8 mouse cellular contexts compared by ENCODE assay signal in genomic region chr11:43425824-43426413, GRCm38 (mm10). TPM values are rescaled to one million over a fixed set of nuclear protein-coding genes. Genes with fewer than 3 reads are reported as not detected.
DNase-seq lines count a peak whose midpoint lies in the region; ATAC-seq lines count a peak whose summit lies in the region.

TSS of gene Pttg1 (minus strand) at chr11:43426251.

- DNase-seq in CD4-positive, CD25-positive, alpha-beta regulatory T cell, adult 2 months (ENCODE audit: low read depth, low spot score) = peak; percentile 94
- peak; percentile 55 for DNase-seq in fat pad, adult 2 months (ENCODE audit: extremely low read depth, low read depth, low spot score)
- peak; percentile 88 for DNase-seq in kidney, postnatal 10 days
- peak; percentile 73 for DNase-seq in liver, embryonic 13.5 days
- DNase-seq in neural tube, embryonic 10.5 days (ENCODE audit: extremely low spot score, low spot score) = peak; percentile 72

- peak; percentile 91 for ATAC-seq in heart, embryonic 13.5 days (ENCODE audit: extremely low read depth, insufficient number of reproducible peaks, low FRiP score, low TSS enrichment)
- peak; percentile 99 for ATAC-seq in liver, embryonic 13.5 days (ENCODE audit: low read depth)
- ATAC-seq in stomach, embryonic 16.5 days (ENCODE audit: insufficient read depth, low FRiP score) = peak; percentile 93

- 2% methylated on average over 27 of the region's 27 CpGs for WGBS in heart, embryonic 13.5 days
- WGBS in liver, embryonic 13.5 days (ENCODE audit: insufficient replicate concordance) = 4% methylated on average over 27 of the region's 27 CpGs
- WGBS in stomach, embryonic 16.5 days = 4% methylated on average over 27 of the region's 27 CpGs

- H3K4me2 ChIP-seq in heart, embryonic 13.5 days = peak within 1 kb of the TSS; percentile 70
- peak within 1 kb of the TSS; percentile 76 for H3K4me2 ChIP-seq in liver, embryonic 13.5 days
- peak within 1 kb of the TSS; percentile 53 for H3K4me2 ChIP-seq in stomach, embryonic 16.5 days (ENCODE audit: low read depth, low read length)

- H3K27me3 ChIP-seq in heart, embryonic 13.5 days (replicated peaks) = no peaks in the 10 kb centered on the region
- H3K27me3 ChIP-seq in liver, embryonic 13.5 days = no peaks in the 10 kb centered on the region
- no peaks in the 10 kb centered on the region for H3K27me3 ChIP-seq in stomach, embryonic 16.5 days (ENCODE audit: control insufficient read depth, insufficient read depth, low read length)

- peak within 1 kb of the TSS; percentile 88 for H3K4me3 ChIP-seq in brown adipose tissue, adult 24 weeks (ENCODE audit: insufficient read depth, low read depth, low read length)
- H3K4me3 ChIP-seq in heart, embryonic 13.5 days = peak within 1 kb of the TSS; percentile 70
- H3K4me3 ChIP-seq in liver, embryonic 13.5 days (replicated peaks) = peak within 1 kb of the TSS; percentile 71
- H3K4me3 ChIP-seq in stomach, embryonic 16.5 days (replicated peaks; ENCODE audit: low read length) = peak within 1 kb of the TSS; percentile 65

- no peaks in the 10 kb centered on the region for H3K9me3 ChIP-seq in heart, embryonic 13.5 days
- H3K9me3 ChIP-seq in liver, embryonic 13.5 days (replicated peaks) = no peaks in the 10 kb centered on the region
- H3K9me3 ChIP-seq in stomach, embryonic 16.5 days (replicated peaks; ENCODE audit: control insufficient read depth, low read length) = no peaks in the 10 kb centered on the region

- peaks cover 7% of the 10 kb centered on the region for H3K4me1 ChIP-seq in brown adipose tissue, adult 24 weeks (ENCODE audit: control insufficient read depth, insufficient read depth, insufficient read length, low read length)
- peaks cover 13% of the 10 kb centered on the region for H3K4me1 ChIP-seq in heart, embryonic 13.5 days
- peaks cover 15% of the 10 kb centered on the region for H3K4me1 ChIP-seq in liver, embryonic 13.5 days (replicated peaks)
- H3K4me1 ChIP-seq in stomach, embryonic 16.5 days (ENCODE audit: control insufficient read depth, insufficient read depth, low read length) = peaks cover 9% of the 10 kb centered on the region; the same call in 1 of the 2 replicates

- peak within 1 kb of the TSS; percentile 95 for H3K27ac ChIP-seq in brown adipose tissue, adult 24 weeks (replicated peaks; ENCODE audit: low read depth, low read length)
- H3K27ac ChIP-seq in heart, embryonic 13.5 days (replicated peaks) = peak within 1 kb of the TSS; percentile 78
- peak within 1 kb of the TSS; percentile 88 for H3K27ac ChIP-seq in liver, embryonic 13.5 days
- peak within 1 kb of the TSS; percentile 59; the same call in 1 of the 2 replicates for H3K27ac ChIP-seq in stomach, embryonic 16.5 days (ENCODE audit: low read length)

- H3K36me3 ChIP-seq in heart, embryonic 13.5 days = peaks cover 31% of the 10 kb centered on the region
- H3K36me3 ChIP-seq in liver, embryonic 13.5 days = peaks cover 17% of the 10 kb centered on the region
- peaks cover 1% of the 10 kb centered on the region; the same call in 1 of the 2 replicates for H3K36me3 ChIP-seq in stomach, embryonic 16.5 days (ENCODE audit: control insufficient read depth, insufficient read depth, low read length)

- peak within 1 kb of the TSS; percentile 86 for H3K9ac ChIP-seq in heart, embryonic 13.5 days
- H3K9ac ChIP-seq in liver, embryonic 13.5 days = peak within 1 kb of the TSS; percentile 80
- H3K9ac ChIP-seq in stomach, embryonic 16.5 days (ENCODE audit: low read length) = peak within 1 kb of the TSS; percentile 78

RNA-seq across cellular contexts. Expression of gene Pttg1, which starts in this region (rescaled TPM):
- 157 and 160 TPM in 2 replicates for polyA plus RNA-seq in brown adipose tissue, adult 24 weeks (2012; ENCODE audit: insufficient read depth, insufficient read length, missing spikeins)
- 113 and 117 TPM in 2 replicates for polyA plus RNA-seq in heart, embryonic 13.5 days (2015; fragmentation: Nextera tagmentation; extraction: Ambion mirVana)
- polyA plus RNA-seq in liver, embryonic 13.5 days (2015; fragmentation: Nextera tagmentation; extraction: Ambion mirVana) = 57.5 and 61.2 TPM in 2 replicates
- polyA plus RNA-seq in stomach, embryonic 16.5 days (2015; fragmentation: Nextera tagmentation; extraction: Ambion mirVana) = 58.7 and 65.1 TPM in 2 replicates

Comparison
In these comparisons a context has a peak if more than half of its experiments do, and no peak if none do; other contexts are left out.
1. Peak in every context shown above with its lines: DNase-seq, ATAC-seq, H3K4me3 ChIP-seq and H3K27ac ChIP-seq.